Mouse (Mus musculus): Measurements from ENCODE around the gene Ndufs3.
A peak's percentile ranks its signal among the peaks of the same experiment; 100 is the strongest.

DNA sequence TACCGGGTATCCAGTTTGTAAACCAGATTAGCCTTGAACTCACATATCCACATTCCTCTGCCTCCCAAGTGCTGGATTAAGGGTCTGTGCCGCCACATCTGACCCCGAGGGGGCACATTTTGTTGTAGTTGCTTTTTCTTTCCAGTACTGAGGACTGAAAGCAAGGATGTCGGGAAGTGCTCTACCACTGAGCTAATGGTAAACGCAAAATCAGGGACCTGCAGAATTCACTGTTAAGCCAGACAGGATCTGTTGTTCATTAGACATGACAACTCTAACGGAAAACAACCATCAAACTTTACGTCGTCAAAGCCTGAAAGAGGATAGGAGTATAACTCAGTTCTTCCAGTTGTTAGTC, 58.1 kb downstream of the Ndufs3 start:
- peak; percentile 20; the same call in 1 of the 2 replicates for TF ChIP-seq CTCF (IDR thresholded peaks at IDR 0.05)
- no peak for TF ChIP-seq EP300 (IDR thresholded peaks at IDR 0.05)

All from lung, postnatal 0 days (tissue).